21 mouse cellular contexts compared by ENCODE assay signal in the genomic region with DNA sequence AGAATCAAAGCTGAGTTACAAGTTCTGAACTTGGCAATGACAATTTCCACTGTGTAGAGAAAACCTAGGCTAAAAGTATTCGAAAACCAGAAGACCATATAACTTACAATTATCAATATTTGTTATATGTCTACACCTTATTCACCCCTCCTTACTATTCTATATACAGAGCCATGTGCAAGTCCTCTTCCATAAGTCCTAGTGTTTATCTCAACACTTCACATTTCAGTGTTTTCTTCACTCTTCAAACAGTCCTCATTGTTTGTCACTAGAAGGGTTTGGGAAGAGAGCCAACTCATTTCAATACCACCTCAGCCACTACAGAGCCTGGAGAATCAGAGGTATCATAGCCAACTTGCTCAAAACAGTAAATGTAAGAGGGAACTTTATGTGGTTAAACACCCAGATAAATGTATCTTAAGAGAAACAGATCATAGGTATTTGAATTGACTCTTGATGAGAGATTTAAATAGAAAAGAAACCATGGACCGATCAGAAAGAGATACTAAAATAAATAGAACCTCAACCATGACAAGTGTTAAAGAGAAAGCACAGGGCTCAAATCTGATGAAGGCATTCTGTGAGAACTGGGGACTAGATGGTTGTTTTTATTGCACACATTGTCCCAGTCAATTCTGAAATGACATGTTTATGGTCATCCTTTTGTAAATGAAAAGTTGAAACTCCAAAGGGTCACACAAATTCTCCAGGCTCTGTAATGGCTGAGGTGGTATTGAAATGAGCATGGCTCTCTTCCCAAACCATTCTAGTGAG.
DNase-seq lines count a peak whose midpoint lies in the region; ATAC-seq and TF ChIP-seq lines count a peak whose summit lies in the region.
"Had no signal": no experiment of that assay in that cellular context is flagged by ENCODE, and none has a peak within 500 bp of the region (broad histone marks: within the 10 kb centered on the region; RNA-seq: fewer than 3 reads in every experiment).

No protein-coding gene starts in this region.

- H3K27ac ChIP-seq in forebrain, embryonic 14.5 days (ENCODE audit: low read depth, low read length): no peak overlapping the region
- H3K27ac ChIP-seq in forebrain, embryonic 12.5 days: no peak overlapping the region
- H3K27ac ChIP-seq in lung, embryonic 14.5 days (ENCODE audit: low read depth): no peak overlapping the region
- H3K27ac ChIP-seq in lung, postnatal 0 days (ENCODE audit: low read length): no peak overlapping the region
- H3K27ac ChIP-seq: forebrain, embryonic 10.5 days; forebrain, embryonic 15.5 days; hindbrain, embryonic 14.5 days; hindbrain, postnatal 0 days had no signal

- H3K4me1 ChIP-seq in forebrain, embryonic 14.5 days (ENCODE audit: control insufficient read depth, insufficient read depth, low read length): no peaks in the 10 kb centered on the region
- H3K4me1 ChIP-seq in forebrain, embryonic 12.5 days: no peaks in the 10 kb centered on the region
- H3K4me1 ChIP-seq in lung, embryonic 14.5 days (ENCODE audit: insufficient read depth): no peaks in the 10 kb centered on the region
- no peaks in the 10 kb centered on the region for H3K4me1 ChIP-seq in lung, postnatal 0 days (ENCODE audit: insufficient read depth, low read depth, low read length)
- H3K4me1 ChIP-seq: forebrain, embryonic 10.5 days; forebrain, embryonic 15.5 days had no signal

- no peaks in the 10 kb centered on the region for H3K9me3 ChIP-seq in forebrain, embryonic 14.5 days (replicated peaks; ENCODE audit: control insufficient read depth, low read length)
- H3K9me3 ChIP-seq in forebrain, embryonic 12.5 days: no peaks in the 10 kb centered on the region
- no peaks in the 10 kb centered on the region for H3K9me3 ChIP-seq in lung, embryonic 14.5 days (ENCODE audit: low read depth, low read length)
- H3K9me3 ChIP-seq in lung, postnatal 0 days (ENCODE audit: low read length): no peaks in the 10 kb centered on the region
- H3K9me3 ChIP-seq: forebrain, embryonic 10.5 days; forebrain, embryonic 15.5 days had no signal

- TF ChIP-seq EP300 in lung, postnatal 0 days (IDR thresholded peaks at IDR 0.05): no peak

- H3K9ac ChIP-seq in forebrain, embryonic 14.5 days (ENCODE audit: low read length): no peak overlapping the region
- no peak overlapping the region for H3K9ac ChIP-seq in forebrain, embryonic 12.5 days
- no peak overlapping the region for H3K9ac ChIP-seq in lung, embryonic 14.5 days
- no peak overlapping the region for H3K9ac ChIP-seq in lung, postnatal 0 days (replicated peaks; ENCODE audit: low read depth)
- H3K9ac ChIP-seq: forebrain, embryonic 15.5 days; hindbrain, embryonic 14.5 days had no signal

- no peak overlapping the region for H3K4me2 ChIP-seq in forebrain, embryonic 14.5 days (ENCODE audit: low read length)
- no peak overlapping the region for H3K4me2 ChIP-seq in forebrain, embryonic 12.5 days
- no peak overlapping the region for H3K4me2 ChIP-seq in lung, embryonic 14.5 days
- no peak overlapping the region for H3K4me2 ChIP-seq in lung, postnatal 0 days (replicated peaks; ENCODE audit: low read depth, low read length)
- H3K4me2 ChIP-seq: forebrain, embryonic 15.5 days; heart, embryonic 11.5 days; hindbrain, embryonic 14.5 days had no signal

- DNase-seq in forebrain, embryonic 14.5 days (ENCODE audit: low spot score): peak; percentile 19
- peak; percentile 80 for DNase-seq in lung, embryonic 14.5 days
- no peak for DNase-seq in lung, postnatal 25 days (ENCODE audit: low spot score)
- peak; percentile 19 for DNase-seq in lung, postnatal 0 days (ENCODE audit: low spot score)
- no peak for DNase-seq in lung, postnatal 14 days
- DNase-seq: adrenal gland, adult 8-10 months; adrenal gland, postnatal 25 days; cerebellum, adult 18-20 months; cerebellum, adult 9-10 months; cerebellum, postnatal 14 days; gastrocnemius, postnatal 25 days; heart, postnatal 14 days; heart, postnatal 4 days had no signal

- 89% methylated on average over 2 of the region's 2 CpGs for WGBS in forebrain, embryonic 14.5 days
- 90% methylated on average over 2 of the region's 2 CpGs for WGBS in forebrain, embryonic 12.5 days
- 19% methylated on average over 2 of the region's 2 CpGs for WGBS in lung, embryonic 14.5 days
- 38% methylated on average over 2 of the region's 2 CpGs for WGBS in lung, postnatal 0 days

- no peaks in the 10 kb centered on the region for H3K27me3 ChIP-seq in forebrain, embryonic 14.5 days (replicated peaks; ENCODE audit: control insufficient read depth, insufficient read depth, low read length)
- no peaks in the 10 kb centered on the region for H3K27me3 ChIP-seq in forebrain, embryonic 12.5 days
- H3K27me3 ChIP-seq in lung, embryonic 14.5 days (ENCODE audit: insufficient read depth, low read length): no peaks in the 10 kb centered on the region
- H3K27me3 ChIP-seq in lung, postnatal 0 days (replicated peaks; ENCODE audit: insufficient read depth, low read length): no peaks in the 10 kb centered on the region
- H3K27me3 ChIP-seq: forebrain, embryonic 15.5 days had no signal

- no peak overlapping the region for H3K4me3 ChIP-seq in forebrain, embryonic 14.5 days (ENCODE audit: low read depth, low read length)
- H3K4me3 ChIP-seq in forebrain, embryonic 12.5 days (replicated peaks): no peak overlapping the region
- no peak overlapping the region for H3K4me3 ChIP-seq in lung, embryonic 14.5 days (ENCODE audit: low read depth, low read length)
- H3K4me3 ChIP-seq in lung, postnatal 0 days (ENCODE audit: low read depth, low read length): no peak overlapping the region
- H3K4me3 ChIP-seq: forebrain, embryonic 10.5 days; forebrain, embryonic 15.5 days had no signal

- no peak for TF ChIP-seq CTCF in lung, embryonic 14.5 days (IDR thresholded peaks at IDR 0.05; ENCODE audit: low read depth)
- TF ChIP-seq CTCF in lung, postnatal 0 days (IDR thresholded peaks at IDR 0.05): no peak

- no peaks in the 10 kb centered on the region for H3K36me3 ChIP-seq in forebrain, embryonic 14.5 days (ENCODE audit: control insufficient read depth, insufficient read depth, low read length)
- no peaks in the 10 kb centered on the region for H3K36me3 ChIP-seq in forebrain, embryonic 12.5 days (replicated peaks)
- H3K36me3 ChIP-seq in lung, embryonic 14.5 days (ENCODE audit: insufficient read depth): no peaks in the 10 kb centered on the region
- no peaks in the 10 kb centered on the region for H3K36me3 ChIP-seq in lung, postnatal 0 days (ENCODE audit: insufficient read depth, low read length)
- H3K36me3 ChIP-seq: forebrain, embryonic 10.5 days; forebrain, embryonic 15.5 days had no signal

- ATAC-seq in forebrain, embryonic 14.5 days: no peak
- no peak for ATAC-seq in forebrain, embryonic 12.5 days (ENCODE audit: low FRiP score)
- peak; percentile 91 for ATAC-seq in lung, embryonic 14.5 days (ENCODE audit: insufficient read depth)
- ATAC-seq in lung, postnatal 0 days: no peak
- ATAC-seq: activated CD4-positive, CD25-positive, alpha-beta regulatory T cell, adult 4 months; forebrain, embryonic 15.5 days; hindbrain, postnatal 0 days; inflammation-experienced regulatory T-cells, adult 6 months had no signal

Comparison
In these comparisons a context has a peak if more than half of its experiments do, and no peak if none do; other contexts are left out.
1. DNase-seq: peak in forebrain, embryonic 14.5 days (single experiment), lung, embryonic 14.5 days (single experiment) and lung, postnatal 0 days (single experiment); none in lung, postnatal 25 days (single experiment) and lung, postnatal 14 days (single experiment).